Mouse (Mus musculus): ENCODE results near the gene Mip. TPM values are rescaled to one million over a fixed set of nuclear protein-coding genes. Genes with fewer than 3 reads are reported as not detected.
A peak's percentile ranks its signal among the peaks of the same experiment; 100 is the strongest.
"Not testable (repeated sequence)": the region's sequence is repeated elsewhere in the genome, so short reads cannot be mapped to it uniquely, and the experiment has no call there.

Mip gene
- polyA plus RNA-seq, 1 experiment, result not detected

GRCm38 (mm10) chr10:128194551-128195461 lies 30.8 kb upstream of the Mip start:
- Histone ChIP-seq H3K27ac (replicated peaks; ENCODE audit: low read depth, low read length) (no peak overlapping the region), H3K4me1 (ENCODE audit: control insufficient read depth, insufficient read depth, insufficient read length, low read length) (no peaks in the 10 kb centered on the region), H3K4me3 (ENCODE audit: insufficient read depth, low read depth, low read length) (peak overlapping the region; percentile 65)

- no peak overlapping the region for H3K27ac ChIP-seq (replicated peaks; ENCODE audit: low read depth, low read length)
Measured at GRCm38 (mm10) chr10:128201856-128202255, 23.8 kb upstream of the Mip start.

DNA sequence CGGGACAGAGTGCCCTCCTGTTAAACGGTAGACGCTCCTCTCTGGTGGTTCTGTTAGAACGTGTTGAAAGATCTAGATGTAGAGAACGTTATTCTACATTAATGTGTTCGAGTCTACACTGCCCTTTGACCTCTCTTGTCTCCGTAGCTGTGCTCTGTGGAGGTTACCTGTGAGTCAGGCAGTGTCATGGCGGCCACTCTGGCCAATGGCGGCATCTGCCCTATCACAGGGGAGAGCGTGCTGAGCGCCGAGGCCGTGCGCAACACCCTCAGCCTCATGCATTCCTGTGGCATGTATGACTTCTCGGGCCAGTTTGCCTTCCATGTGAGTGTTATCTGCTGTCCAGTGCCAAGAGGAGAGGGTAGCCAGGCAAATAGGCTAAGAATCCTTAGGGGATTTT lies 20.7 kb upstream of the Mip start:
- H3K4me3 ChIP-seq (ENCODE audit: insufficient read depth, low read depth, low read length), result no peak overlapping the region
- no peak overlapping the region for H3K27ac ChIP-seq (replicated peaks; ENCODE audit: low read depth, low read length)
- H3K4me1 ChIP-seq (ENCODE audit: control insufficient read depth, insufficient read depth, insufficient read length, low read length), result no peaks in the 10 kb centered on the region

More at GRCm38 (mm10) chr10:128201856-128202255, 23.8 kb upstream of the Mip start:
- Histone ChIP-seq H3K4me1 (ENCODE audit: control insufficient read depth, insufficient read depth, insufficient read length, low read length) (no peaks in the 10 kb centered on the region), H3K4me3 (ENCODE audit: insufficient read depth, low read depth, low read length) (no peak overlapping the region)

DNA sequence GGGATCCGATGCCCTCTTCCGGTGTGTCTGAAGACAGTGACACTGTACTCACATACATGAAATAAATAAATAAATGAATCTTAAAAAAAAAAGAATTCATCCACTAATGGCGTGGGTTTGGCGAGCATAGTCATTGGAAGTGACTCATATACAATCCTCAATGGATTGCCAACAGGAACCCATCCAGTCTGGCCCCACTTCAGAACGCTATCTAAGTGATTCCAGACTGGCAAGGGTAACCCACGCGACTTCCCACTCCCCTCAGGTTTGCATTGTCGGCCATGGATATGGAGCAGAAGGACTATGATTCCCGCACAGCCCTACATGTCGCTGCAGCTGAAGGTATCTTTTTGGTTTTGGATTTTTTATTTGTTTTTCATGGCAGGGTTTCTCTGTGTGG lies 17.3 kb upstream of the Mip start:
- H3K4me1 ChIP-seq (ENCODE audit: control insufficient read depth, insufficient read depth, insufficient read length, low read length), result no peaks in the 10 kb centered on the region
- no peak overlapping the region for H3K27ac ChIP-seq (replicated peaks; ENCODE audit: low read depth, low read length)
- no peak overlapping the region for H3K4me3 ChIP-seq (ENCODE audit: insufficient read depth, low read depth, low read length)

DNA sequence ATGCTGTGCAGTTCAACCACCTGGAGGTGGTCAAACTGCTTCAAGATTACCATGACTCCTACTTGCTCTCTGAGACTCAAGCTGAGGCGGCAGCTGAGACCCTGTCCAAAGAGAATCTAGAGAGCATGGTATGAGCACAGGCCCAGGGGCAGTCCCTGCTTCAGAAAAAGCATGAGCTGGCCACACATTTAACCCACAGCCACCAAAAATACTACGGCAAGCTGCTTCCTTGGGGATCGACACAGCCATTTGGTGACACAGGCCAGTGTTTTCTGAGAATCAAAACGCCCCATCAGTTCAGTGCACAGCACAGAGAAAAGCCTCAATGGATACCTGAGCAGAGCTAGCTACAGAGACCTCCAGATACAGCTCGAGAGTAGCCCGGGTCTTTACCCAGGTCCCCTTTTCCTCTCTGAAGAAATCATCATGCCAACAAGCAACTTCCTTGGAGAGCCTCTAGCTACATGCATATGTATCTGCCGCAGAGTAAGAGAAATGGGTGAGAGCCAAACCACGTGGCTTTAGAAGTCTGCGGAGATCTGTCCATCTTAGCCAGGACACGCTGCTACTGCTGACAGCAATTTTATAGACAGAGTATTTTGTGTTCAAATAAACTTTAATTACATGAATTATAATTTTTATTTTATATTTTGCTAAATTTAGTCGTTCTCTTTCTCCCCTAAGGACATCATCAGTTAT lies 16.2 kb upstream of the Mip start:
- H3K4me3 ChIP-seq (ENCODE audit: insufficient read depth, low read depth, low read length), result no peak overlapping the region
- H3K27ac ChIP-seq (replicated peaks; ENCODE audit: low read depth, low read length), result no peak overlapping the region
- H3K4me1 ChIP-seq (ENCODE audit: control insufficient read depth, insufficient read depth, insufficient read length, low read length), result no peaks in the 10 kb centered on the region

- Histone ChIP-seq H3K4me1 (ENCODE audit: control insufficient read depth, insufficient read depth, insufficient read length, low read length) (no peaks in the 10 kb centered on the region), H3K27ac (replicated peaks; ENCODE audit: low read depth, low read length) (no peak overlapping the region), H3K4me3 (ENCODE audit: insufficient read depth, low read depth, low read length) (no peak overlapping the region)
Measured at GRCm38 (mm10) chr10:128210131-128210530, 15.5 kb upstream of the Mip start.

DNA sequence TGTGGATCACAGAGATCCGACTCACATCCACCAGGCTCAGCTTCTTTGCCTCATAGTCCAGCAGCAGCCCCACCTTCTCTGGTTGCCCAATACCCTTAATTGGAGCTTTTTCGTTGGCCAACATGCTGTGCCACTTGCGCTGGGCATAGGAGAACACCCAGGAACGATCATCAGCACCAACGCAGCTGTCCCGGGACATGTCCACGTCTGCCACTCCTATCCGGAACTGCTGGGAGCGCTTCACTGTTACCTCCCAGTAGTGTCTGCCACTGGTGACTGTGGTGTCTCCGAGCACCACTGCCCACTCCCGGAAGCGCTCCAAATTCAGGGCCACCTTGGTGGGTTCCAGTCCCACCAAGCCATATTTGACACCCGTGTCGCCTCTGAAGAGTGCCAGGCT lies 14.7 kb upstream of the Mip start:
- H3K27ac ChIP-seq (replicated peaks; ENCODE audit: low read depth, low read length), result peak overlapping the region; percentile 59
- peak overlapping the region; percentile 83 for H3K4me3 ChIP-seq (ENCODE audit: insufficient read depth, low read depth, low read length)
- H3K4me1 ChIP-seq (ENCODE audit: control insufficient read depth, insufficient read depth, insufficient read length, low read length), result no peaks in the 10 kb centered on the region

DNA sequence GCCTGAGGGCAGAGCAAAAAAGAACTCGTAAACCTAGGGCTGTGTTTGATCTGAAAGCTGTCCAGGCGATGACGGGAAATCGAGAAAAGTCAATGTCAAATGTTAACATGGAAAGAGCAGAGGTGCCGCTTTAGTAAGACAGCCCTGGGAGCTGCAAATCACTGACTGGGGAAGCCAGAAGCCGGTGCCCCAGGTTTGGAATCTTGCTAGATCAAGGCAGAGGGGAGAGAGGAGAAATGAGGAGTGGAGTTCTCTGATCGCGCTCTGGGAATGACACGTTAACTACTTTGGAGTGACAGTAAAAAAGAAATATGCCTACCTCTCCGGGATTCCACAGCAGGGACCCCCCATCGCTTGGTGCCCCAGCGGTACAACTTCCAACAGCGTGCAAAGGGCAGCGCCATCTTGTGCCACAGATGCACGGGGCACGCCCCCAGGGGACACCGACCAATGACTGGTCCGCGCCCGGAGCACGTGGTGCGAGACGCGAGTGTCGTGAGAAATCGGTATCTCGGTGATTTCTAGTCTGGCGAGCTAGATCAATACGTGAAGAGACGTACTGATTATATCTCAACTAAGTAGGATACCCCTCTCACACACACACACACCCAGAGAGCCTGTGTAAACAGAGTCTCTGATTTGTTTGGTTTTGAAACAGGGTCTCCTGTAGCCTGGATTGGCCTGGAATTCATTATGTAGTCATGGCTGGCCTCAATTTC lies 14.1 kb upstream of the Mip start, which contains the start of gene Spryd4:
Spryd4 (minus strand) TSS at position 418 of the 719 bp plus-strand sequence.
- H3K27ac ChIP-seq (replicated peaks; ENCODE audit: low read depth, low read length), result peak within 1 kb of the TSS; percentile 59
- peak within 1 kb of the TSS; percentile 83 for H3K4me3 ChIP-seq (ENCODE audit: insufficient read depth, low read depth, low read length)
- H3K4me1 ChIP-seq (ENCODE audit: control insufficient read depth, insufficient read depth, insufficient read length, low read length), result no peaks in the 10 kb centered on the region

- peak overlapping the region; percentile 43; the same call in 1 of the 2 replicates for H3K27ac ChIP-seq (replicated peaks; ENCODE audit: low read depth, low read length)
Measured at GRCm38 (mm10) chr10:128212148-128212547, 13.5 kb upstream of the Mip start.

GRCm38 (mm10) chr10:128212871-128213323 lies 12.7 kb upstream of the Mip start:
- Histone ChIP-seq H3K4me1 (ENCODE audit: control insufficient read depth, insufficient read depth, insufficient read length, low read length) (no peaks in the 10 kb centered on the region), H3K4me3 (ENCODE audit: insufficient read depth, low read depth, low read length) (peak overlapping the region; percentile 44), H3K27ac (replicated peaks; ENCODE audit: low read depth, low read length) (no peak overlapping the region)

More at GRCm38 (mm10) chr10:128212148-128212547, 13.5 kb upstream of the Mip start:
- Histone ChIP-seq H3K4me1 (ENCODE audit: control insufficient read depth, insufficient read depth, insufficient read length, low read length) (no peaks in the 10 kb centered on the region), H3K4me3 (ENCODE audit: insufficient read depth, low read depth, low read length) (peak overlapping the region; percentile 83)

DNA sequence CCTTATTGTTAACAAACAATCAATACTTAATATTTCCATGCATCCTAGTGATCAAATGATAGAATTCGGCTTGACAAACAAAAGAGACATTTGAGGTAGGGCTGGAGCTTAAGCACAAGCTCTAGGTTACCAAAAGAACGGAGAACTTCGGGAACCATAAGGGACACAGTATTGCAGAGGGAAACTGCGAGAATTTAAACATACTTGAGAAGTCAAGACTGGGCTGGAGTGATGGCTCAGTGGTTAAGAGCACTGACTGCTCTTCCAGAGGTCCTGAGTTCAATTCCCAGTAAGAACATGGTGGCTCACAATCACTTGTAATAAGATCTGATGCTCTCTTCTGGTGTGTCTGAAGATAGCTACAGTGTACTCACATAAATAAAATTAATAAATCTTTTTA lies 11.5 kb upstream of the Mip start:
- not testable (repeated sequence) for H3K4me1 ChIP-seq (ENCODE audit: control insufficient read depth, insufficient read depth, insufficient read length, low read length); H3K4me3 ChIP-seq (ENCODE audit: insufficient read depth, low read depth, low read length); H3K27ac ChIP-seq (replicated peaks; ENCODE audit: low read depth, low read length)

DNA sequence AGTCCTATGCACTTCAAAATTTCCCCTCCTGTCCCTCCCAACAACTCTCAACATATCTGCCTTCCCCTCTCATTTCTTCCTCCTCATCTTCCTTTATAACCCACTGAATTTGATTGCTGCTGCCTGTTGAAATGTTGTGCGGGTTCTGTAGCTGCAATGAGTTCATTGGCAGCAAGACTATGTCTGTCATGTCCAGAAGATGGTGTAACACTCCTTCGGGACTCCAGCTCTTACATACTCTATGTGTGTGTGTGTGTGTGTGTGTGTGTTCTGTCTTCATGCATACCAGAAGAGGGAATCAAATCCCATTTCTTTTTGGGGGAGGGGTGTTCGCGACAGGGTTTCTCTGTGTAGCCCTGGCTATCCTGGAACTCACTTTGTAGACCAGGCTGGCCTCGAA lies 10.7 kb upstream of the Mip start:
- H3K4me3 ChIP-seq (ENCODE audit: insufficient read depth, low read depth, low read length), result no peak overlapping the region
- no peaks in the 10 kb centered on the region for H3K4me1 ChIP-seq (ENCODE audit: control insufficient read depth, insufficient read depth, insufficient read length, low read length)
- H3K27ac ChIP-seq (replicated peaks; ENCODE audit: low read depth, low read length), result no peak overlapping the region

GRCm38 (mm10) chr10:128218387-128219117 lies 7.1 kb upstream of the Mip start:
- Histone ChIP-seq H3K27ac (replicated peaks; ENCODE audit: low read depth, low read length) (no peak overlapping the region), H3K4me3 (ENCODE audit: insufficient read depth, low read depth, low read length) (no peak overlapping the region), H3K4me1 (ENCODE audit: control insufficient read depth, insufficient read depth, insufficient read length, low read length) (no peaks in the 10 kb centered on the region)

DNA sequence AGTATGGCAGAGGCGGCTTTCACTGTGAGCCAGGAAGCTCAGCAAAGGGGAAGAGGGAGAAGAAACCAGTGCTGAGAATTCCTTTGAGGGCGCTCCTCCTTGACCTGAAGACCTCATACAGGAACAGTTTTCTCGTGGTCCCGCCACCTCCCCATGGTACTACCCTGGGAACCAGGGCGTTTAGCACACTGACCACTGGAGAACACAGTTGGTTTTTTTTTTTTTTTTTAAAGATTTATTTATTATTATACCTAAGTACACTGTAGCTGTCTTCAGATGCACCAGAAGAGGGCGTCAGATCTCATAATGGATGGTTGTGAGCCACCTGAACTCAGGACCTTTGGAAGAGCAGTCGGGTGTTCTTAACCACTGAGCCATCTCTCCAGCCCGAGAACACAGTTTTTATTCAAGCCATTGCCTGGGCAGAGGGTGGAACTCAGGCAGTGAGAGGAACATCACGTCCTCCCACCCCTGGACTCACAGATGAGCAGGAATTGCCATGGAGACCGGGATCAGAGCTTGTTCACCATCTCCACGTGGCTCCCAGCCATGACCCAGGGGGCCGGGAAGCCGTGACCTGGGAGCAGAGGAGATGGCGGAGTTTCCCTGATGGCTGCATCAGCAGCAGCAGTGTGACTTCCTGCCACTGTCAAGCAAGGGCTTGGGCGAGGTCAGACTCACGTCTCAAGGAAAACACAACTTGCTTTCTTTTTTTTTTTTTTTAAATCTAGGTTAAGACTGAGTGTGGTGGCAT lies 3.9 kb upstream of the Mip start:
- Histone ChIP-seq H3K4me3 (ENCODE audit: insufficient read depth, low read depth, low read length) (no peak overlapping the region), H3K4me1 (ENCODE audit: control insufficient read depth, insufficient read depth, insufficient read length, low read length) (no peaks in the 10 kb centered on the region), H3K27ac (replicated peaks; ENCODE audit: low read depth, low read length) (no peak overlapping the region)

Measured in brown adipose tissue, adult 24 weeks (tissue).